Mouse (Mus musculus): Measurements from ENCODE around the gene Taf15. TPM values are rescaled to one million over a fixed set of nuclear protein-coding genes. Genes with fewer than 3 reads are reported as not detected.

Gene Taf15
- polyA plus RNA-seq, 1 experiment from 2014 or later = 13.4 TPM

GRCm38 (mm10) chr11:83518371-83518770 is 45.5 kb downstream of the Taf15 start:
- Histone ChIP-seq H3K27ac (no peak overlapping the region), H3K9ac (no peak overlapping the region), H3K4me3 (replicated peaks) (no peak overlapping the region), H3K9me3 (no peaks in the 10 kb centered on the region), H3K27me3 (replicated peaks) (no peaks in the 10 kb centered on the region), H3K36me3 (no peaks in the 10 kb centered on the region), H3K4me2 (no peak overlapping the region), H3K4me1 (no peaks in the 10 kb centered on the region)
- 78% methylated on average over 6 of the region's 6 CpGs for WGBS
- no peak for ATAC-seq (ENCODE audit: insufficient read depth, low FRiP score, low read depth)

- 84% methylated on average over 3 of the region's 3 CpGs for WGBS
- Histone ChIP-seq H3K27me3 (replicated peaks) (no peaks in the 10 kb centered on the region), H3K9me3 (no peaks in the 10 kb centered on the region), H3K4me1 (no peaks in the 10 kb centered on the region), H3K36me3 (no peaks in the 10 kb centered on the region), H3K9ac (no peak within 1 kb of the TSS), H3K4me3 (replicated peaks) (no peak within 1 kb of the TSS), H3K27ac (no peak within 1 kb of the TSS), H3K4me2 (no peak within 1 kb of the TSS)
- ATAC-seq (ENCODE audit: insufficient read depth, low FRiP score, low read depth) = no peak
Observed at GRCm38 (mm10) chr11:83522075-83522474, 49.2 kb downstream of the Taf15 start, which contains the start of gene Heatr9. Heatr9 (minus strand) TSS chr11:83522175.

- 72% methylated on average over 12 of the region's 12 CpGs for WGBS
- H3K9me3 ChIP-seq = no peaks in the 10 kb centered on the region
- H3K36me3 ChIP-seq = no peaks in the 10 kb centered on the region
- no peak overlapping the region for H3K4me2 ChIP-seq
- H3K4me1 ChIP-seq = no peaks in the 10 kb centered on the region
- H3K27ac ChIP-seq = no peak overlapping the region
- H3K4me3 ChIP-seq (replicated peaks) = no peak overlapping the region
- no peak for ATAC-seq (ENCODE audit: insufficient read depth, low FRiP score, low read depth)
- no peak overlapping the region for H3K9ac ChIP-seq
- H3K27me3 ChIP-seq (replicated peaks) = no peaks in the 10 kb centered on the region
Observed at GRCm38 (mm10) chr11:83529024-83529423, 56.1 kb downstream of the Taf15 start.

GRCm38 (mm10) chr11:83530360-83530759 is 57.5 kb downstream of the Taf15 start, which contains the start of gene Ccl5:
Ccl5 (minus strand) TSS chr11:83530518.
- 86% methylated on average over 5 of the region's 5 CpGs for WGBS
- Histone ChIP-seq H3K9ac (no peak within 1 kb of the TSS), H3K27ac (no peak within 1 kb of the TSS), H3K4me3 (replicated peaks) (no peak within 1 kb of the TSS), H3K4me2 (no peak within 1 kb of the TSS), H3K4me1 (peaks cover 5% of the 10 kb centered on the region), H3K36me3 (no peaks in the 10 kb centered on the region), H3K27me3 (replicated peaks) (no peaks in the 10 kb centered on the region), H3K9me3 (no peaks in the 10 kb centered on the region)
- ATAC-seq (ENCODE audit: insufficient read depth, low FRiP score, low read depth) = no peak

DNA sequence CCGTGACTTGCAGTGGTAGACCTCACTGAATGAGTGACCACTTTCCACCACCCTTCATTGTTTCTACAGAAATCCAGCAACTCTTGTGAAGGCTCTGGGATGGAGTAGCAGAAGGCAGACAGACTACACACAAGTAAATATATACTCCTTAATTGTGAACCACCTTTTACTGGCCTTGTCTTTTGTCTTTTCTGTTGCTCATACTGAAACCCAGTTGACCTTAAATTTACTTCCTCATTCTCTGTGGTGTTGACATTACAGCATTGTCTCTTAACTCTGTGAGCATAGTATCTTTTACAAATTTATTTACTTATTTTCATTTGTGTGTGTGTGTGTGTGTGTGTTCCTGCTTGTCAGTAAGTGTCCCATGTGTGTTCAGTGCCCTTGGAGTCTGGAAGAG is 60.3 kb downstream of the Taf15 start:
- ATAC-seq (ENCODE audit: insufficient read depth, low FRiP score, low read depth) = no peak
- WGBS = 86% methylated on average over 1 of the region's 1 CpGs

DNA sequence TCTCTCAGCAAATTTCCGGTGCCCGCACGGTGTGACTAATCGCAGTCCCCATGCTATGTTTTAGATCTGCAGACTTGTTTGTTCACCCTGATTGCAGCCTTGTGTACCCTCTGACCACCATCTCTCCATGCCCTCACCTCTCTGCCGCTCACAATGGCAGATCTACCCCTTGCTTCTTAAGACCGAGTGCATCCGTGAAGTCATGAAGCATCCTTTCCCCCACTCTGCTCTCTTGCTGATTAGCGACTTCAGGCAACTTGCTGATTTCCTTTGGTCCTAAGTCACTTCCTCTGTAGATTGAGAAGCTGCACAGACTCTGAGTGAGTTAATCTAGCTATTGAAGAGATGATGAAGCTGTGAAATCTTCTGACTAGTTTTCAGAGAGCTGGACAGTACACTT is 61.3 kb downstream of the Taf15 start:
- no peaks in the 10 kb centered on the region for H3K9me3 ChIP-seq
- peak overlapping the region; percentile 37 for H3K4me2 ChIP-seq
- ATAC-seq (ENCODE audit: insufficient read depth, low FRiP score, low read depth) = no peak
- H3K9ac ChIP-seq = no peak overlapping the region
- peak overlapping the region; percentile 35; the same call in 1 of the 2 replicates for H3K27ac ChIP-seq
- H3K36me3 ChIP-seq = no peaks in the 10 kb centered on the region
- peaks cover 5% of the 10 kb centered on the region for H3K4me1 ChIP-seq
- H3K27me3 ChIP-seq (replicated peaks) = no peaks in the 10 kb centered on the region
- WGBS = 75% methylated on average over 8 of the region's 8 CpGs
- 0 out of 2 replicates have a peak overlapping the region, but pooled peaks have one; percentile 6 for H3K4me3 ChIP-seq (replicated peaks)

More for the DNA sequence above, 60.3 kb downstream of the Taf15 start:
- Histone ChIP-seq H3K9ac (no peak overlapping the region), H3K36me3 (no peaks in the 10 kb centered on the region), H3K4me2 (no peak overlapping the region), H3K9me3 (no peaks in the 10 kb centered on the region), H3K4me3 (replicated peaks) (no peak overlapping the region), H3K4me1 (peaks cover 5% of the 10 kb centered on the region), H3K27me3 (replicated peaks) (no peaks in the 10 kb centered on the region), H3K27ac (no peak overlapping the region)

- Histone ChIP-seq H3K27me3 (replicated peaks) (no peaks in the 10 kb centered on the region), H3K9ac (no peak overlapping the region), H3K9me3 (no peaks in the 10 kb centered on the region), H3K4me3 (replicated peaks) (0 out of 2 replicates have a peak overlapping the region, but pooled peaks have one; percentile 6), H3K4me1 (peaks cover 5% of the 10 kb centered on the region), H3K36me3 (no peaks in the 10 kb centered on the region), H3K27ac (peak overlapping the region; percentile 45; the same call in 1 of the 2 replicates), H3K4me2 (peak overlapping the region; percentile 37)
- peak; percentile 78; the same call in 1 of the 2 replicates for ATAC-seq (ENCODE audit: insufficient read depth, low FRiP score, low read depth)
- 29% methylated on average over 13 of the region's 13 CpGs for WGBS
Observed at GRCm38 (mm10) chr11:83534609-83535423, 61.9 kb downstream of the Taf15 start.

DNA sequence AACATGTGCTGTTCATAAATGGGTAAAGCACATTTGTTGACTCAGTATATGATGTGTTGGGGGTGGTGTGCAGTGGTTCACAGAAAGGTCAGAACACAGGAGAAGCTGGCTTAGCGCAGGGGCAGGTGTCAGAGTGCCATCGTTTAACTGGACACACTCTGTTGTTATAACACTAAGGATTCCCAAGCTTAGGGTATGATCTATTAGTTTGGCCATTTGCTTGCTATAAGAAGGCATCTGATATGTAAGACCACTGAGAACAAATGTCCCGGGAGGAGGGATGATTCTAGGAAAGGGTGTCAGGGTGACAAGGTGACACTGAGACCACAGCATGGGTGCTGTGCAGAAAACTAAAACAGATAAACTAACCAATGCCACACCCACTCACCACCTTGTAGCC is 63.9 kb downstream of the Taf15 start:
- H3K27ac ChIP-seq = no peak overlapping the region
- WGBS = 47% methylated on average over 3 of the region's 3 CpGs
- H3K27me3 ChIP-seq (replicated peaks) = no peaks in the 10 kb centered on the region
- peaks cover 5% of the 10 kb centered on the region for H3K4me1 ChIP-seq
- no peak for ATAC-seq (ENCODE audit: insufficient read depth, low FRiP score, low read depth)
- no peak overlapping the region for H3K4me3 ChIP-seq (replicated peaks)
- no peak overlapping the region for H3K4me2 ChIP-seq
- H3K9me3 ChIP-seq = no peaks in the 10 kb centered on the region
- H3K36me3 ChIP-seq = no peaks in the 10 kb centered on the region
- H3K9ac ChIP-seq = no peak overlapping the region

GRCm38 (mm10) chr11:83538705-83539314 is 65.9 kb downstream of the Taf15 start:
- Histone ChIP-seq H3K27ac (no peak overlapping the region), H3K9ac (no peak overlapping the region), H3K27me3 (replicated peaks) (no peaks in the 10 kb centered on the region), H3K4me3 (replicated peaks) (no peak overlapping the region), H3K4me1 (peaks cover 5% of the 10 kb centered on the region), H3K36me3 (no peaks in the 10 kb centered on the region), H3K9me3 (no peaks in the 10 kb centered on the region), H3K4me2 (no peak overlapping the region)
- ATAC-seq (ENCODE audit: insufficient read depth, low FRiP score, low read depth) = no peak
- WGBS = 61% methylated on average over 3 of the region's 3 CpGs

DNA sequence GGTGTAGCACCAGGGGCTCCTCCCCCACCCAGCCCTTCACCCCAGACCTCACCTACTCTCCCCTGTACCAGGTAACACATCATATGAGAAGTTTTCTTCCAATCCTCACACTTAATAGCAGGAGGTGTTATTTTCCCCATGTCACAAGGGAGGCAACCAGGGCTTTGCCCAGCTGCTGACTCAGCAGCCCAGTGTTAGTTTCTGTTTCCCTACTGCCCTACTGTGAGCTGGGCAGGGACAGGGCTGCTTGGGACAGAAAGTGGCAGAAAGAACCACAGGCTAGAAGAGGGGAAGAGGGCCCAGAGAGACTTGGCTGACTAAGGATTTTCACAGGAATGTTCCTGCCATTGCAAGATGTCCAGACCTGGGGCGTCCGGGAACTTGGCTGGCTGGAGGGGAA is 68.0 kb downstream of the Taf15 start:
- no peaks in the 10 kb centered on the region for H3K36me3 ChIP-seq
- H3K9me3 ChIP-seq = no peaks in the 10 kb centered on the region
- no peak overlapping the region for H3K9ac ChIP-seq
- H3K4me1 ChIP-seq = no peaks in the 10 kb centered on the region
- no peaks in the 10 kb centered on the region for H3K27me3 ChIP-seq (replicated peaks)
- no peak overlapping the region for H3K4me2 ChIP-seq
- 90% methylated on average over 2 of the region's 2 CpGs for WGBS
- no peak overlapping the region for H3K27ac ChIP-seq
- ATAC-seq (ENCODE audit: insufficient read depth, low FRiP score, low read depth) = no peak
- H3K4me3 ChIP-seq (replicated peaks) = no peak overlapping the region

- H3K9ac ChIP-seq = no peak overlapping the region
- H3K27me3 ChIP-seq (replicated peaks) = no peaks in the 10 kb centered on the region
- 85% methylated on average over 3 of the region's 3 CpGs for WGBS
- no peak for ATAC-seq (ENCODE audit: insufficient read depth, low FRiP score, low read depth)
- no peak overlapping the region for H3K4me2 ChIP-seq
- no peak overlapping the region for H3K4me3 ChIP-seq (replicated peaks)
- no peaks in the 10 kb centered on the region for H3K36me3 ChIP-seq
- no peaks in the 10 kb centered on the region for H3K9me3 ChIP-seq
- no peak overlapping the region for H3K27ac ChIP-seq
- no peaks in the 10 kb centered on the region for H3K4me1 ChIP-seq
Observed at GRCm38 (mm10) chr11:83541415-83541814, 68.5 kb downstream of the Taf15 start.

DNA sequence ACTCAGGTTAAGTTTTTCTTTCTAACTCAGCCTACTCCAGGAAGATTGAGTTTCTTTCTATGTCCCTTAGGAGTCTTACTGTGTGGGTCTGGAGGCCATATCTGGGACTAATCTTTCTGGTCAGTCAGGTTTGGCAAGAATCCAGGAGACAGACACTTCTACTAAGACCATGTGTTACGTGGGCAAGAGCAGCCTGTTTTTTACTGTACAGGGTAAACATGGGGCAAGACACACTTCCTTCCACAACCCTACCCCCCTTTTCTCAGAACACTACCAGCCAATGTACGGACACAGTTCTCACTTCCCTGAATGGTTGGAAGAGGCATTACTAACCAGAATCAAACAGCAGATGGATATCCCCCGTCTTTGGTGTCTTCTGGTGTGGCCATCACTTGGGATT is 71.3 kb downstream of the Taf15 start:
- ATAC-seq (ENCODE audit: insufficient read depth, low FRiP score, low read depth) = peak; percentile 60

More for the DNA sequence above, 71.3 kb downstream of the Taf15 start:
- Histone ChIP-seq H3K27me3 (replicated peaks) (no peaks in the 10 kb centered on the region), H3K4me1 (no peaks in the 10 kb centered on the region), H3K9me3 (no peaks in the 10 kb centered on the region), H3K4me3 (replicated peaks) (no peak overlapping the region), H3K36me3 (no peaks in the 10 kb centered on the region), H3K4me2 (no peak overlapping the region), H3K27ac (no peak overlapping the region), H3K9ac (no peak overlapping the region)
- 43% methylated on average over 3 of the region's 3 CpGs for WGBS

Data from stomach, embryonic 15.5 days (tissue).